Mouse (Mus musculus) hematopoietic stem cell, adult 5-6 weeks (primary cell): ENCODE results near the gene Cd6. TPM values are rescaled to one million over a fixed set of nuclear protein-coding genes. Genes with fewer than 3 reads are reported as not detected.
A peak's percentile ranks its signal among the peaks of the same experiment; 100 is the strongest.

ENCODE experiments used
- ATAC-seq, 2 experiments: fragments of 125-278 bp in 1 of 2; replicated peaks in 1 of 2; 2 replicates each; pipeline ENCODE4 v1.8.0; 2016 to 2017; ENCODE audit warnings: inconsistent platforms in 2 of 2, mild to moderate bottlenecking in 2 of 2, moderate number of reproducible peaks in 2 of 2, low read depth in 1 of 2, moderate TSS enrichment in 1 of 2; ENCODE audit not compliant: low FRiP score in 2 of 2, poor library complexity in 2 of 2, severe bottlenecking in 2 of 2, insufficient read depth in 1 of 2, low TSS enrichment in 1 of 2
- total RNA-seq: library from RNA; stranded (forward); fragments of 172-1452, 232-1000 nt; gene quantifications from 2 replicates; pipeline ENCODE4 v1.2.3, GENCODE M21; 2017

The Cd6 gene
- total RNA-seq, 1 experiment from 2014 or later = 1.6 TPM

DNA sequence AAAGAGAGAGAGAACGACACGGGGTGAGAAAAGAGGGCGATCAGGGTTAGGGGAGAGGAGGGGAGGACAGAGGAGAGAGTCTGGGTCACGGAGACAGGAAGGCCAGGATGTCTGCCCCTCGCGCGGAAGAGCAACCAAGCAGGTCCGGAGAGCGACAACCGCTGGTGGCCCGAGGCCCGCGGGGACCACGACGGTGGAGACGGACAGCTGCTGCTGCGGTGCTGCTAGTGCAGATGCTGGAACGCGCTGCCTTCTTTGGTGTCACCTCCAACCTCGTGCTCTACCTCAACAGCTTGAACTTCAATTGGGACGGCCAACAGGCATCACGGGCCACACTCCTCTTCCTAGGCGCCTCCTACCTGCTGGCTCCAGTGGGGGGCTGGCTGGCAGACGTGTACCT lies 13.1 kb upstream of the Cd6 start:
- 0 out of 4 replicates have a peak, but pooled peaks of 1 of the 2 experiments have one; percentile 12 for ATAC-seq

DNA sequence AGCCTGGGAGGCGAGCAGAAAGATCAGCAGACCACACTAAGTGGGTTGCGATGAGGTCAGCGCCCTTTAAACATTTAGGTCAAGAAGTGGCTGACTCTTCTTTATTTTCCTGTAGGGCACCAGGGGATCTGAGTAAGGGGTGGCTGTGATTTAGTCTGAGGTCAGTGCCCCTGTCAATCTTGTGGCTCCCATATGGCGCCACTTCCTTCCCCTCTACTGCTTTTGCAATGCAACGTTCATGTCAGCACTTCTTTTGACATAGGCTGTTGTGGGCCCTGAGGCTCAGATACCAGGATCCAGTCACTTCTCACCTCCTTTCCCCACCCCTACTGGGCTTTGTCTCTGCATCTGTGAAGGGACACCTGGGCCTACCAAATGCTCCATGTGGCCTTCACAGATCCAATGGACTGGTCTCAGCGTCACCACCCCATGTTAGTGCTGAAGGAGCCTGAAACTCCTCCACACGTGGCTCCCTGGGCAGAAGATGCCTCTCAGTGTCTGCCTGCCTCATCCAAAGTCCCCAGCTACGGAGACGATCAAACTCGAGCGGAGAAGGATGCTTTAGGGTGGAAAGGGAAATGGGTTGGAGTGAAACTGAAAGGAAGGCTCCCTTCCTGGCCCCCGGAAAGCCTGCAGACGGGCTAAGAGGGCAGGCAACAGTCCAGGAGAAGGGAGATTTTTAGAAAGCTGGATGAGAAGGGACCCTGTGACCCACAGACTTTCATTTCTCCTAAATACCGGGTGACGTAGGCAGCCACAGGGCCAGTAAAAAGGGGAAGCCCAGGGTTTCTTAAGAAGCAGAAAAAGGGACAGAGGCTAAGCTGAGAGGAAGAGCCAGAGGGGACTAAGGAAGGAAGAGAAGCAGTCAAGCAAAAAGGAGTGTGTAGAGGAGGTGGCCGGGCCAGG lies 12.1 kb upstream of the Cd6 start:
- ATAC-seq = peak; percentile 87

DNA sequence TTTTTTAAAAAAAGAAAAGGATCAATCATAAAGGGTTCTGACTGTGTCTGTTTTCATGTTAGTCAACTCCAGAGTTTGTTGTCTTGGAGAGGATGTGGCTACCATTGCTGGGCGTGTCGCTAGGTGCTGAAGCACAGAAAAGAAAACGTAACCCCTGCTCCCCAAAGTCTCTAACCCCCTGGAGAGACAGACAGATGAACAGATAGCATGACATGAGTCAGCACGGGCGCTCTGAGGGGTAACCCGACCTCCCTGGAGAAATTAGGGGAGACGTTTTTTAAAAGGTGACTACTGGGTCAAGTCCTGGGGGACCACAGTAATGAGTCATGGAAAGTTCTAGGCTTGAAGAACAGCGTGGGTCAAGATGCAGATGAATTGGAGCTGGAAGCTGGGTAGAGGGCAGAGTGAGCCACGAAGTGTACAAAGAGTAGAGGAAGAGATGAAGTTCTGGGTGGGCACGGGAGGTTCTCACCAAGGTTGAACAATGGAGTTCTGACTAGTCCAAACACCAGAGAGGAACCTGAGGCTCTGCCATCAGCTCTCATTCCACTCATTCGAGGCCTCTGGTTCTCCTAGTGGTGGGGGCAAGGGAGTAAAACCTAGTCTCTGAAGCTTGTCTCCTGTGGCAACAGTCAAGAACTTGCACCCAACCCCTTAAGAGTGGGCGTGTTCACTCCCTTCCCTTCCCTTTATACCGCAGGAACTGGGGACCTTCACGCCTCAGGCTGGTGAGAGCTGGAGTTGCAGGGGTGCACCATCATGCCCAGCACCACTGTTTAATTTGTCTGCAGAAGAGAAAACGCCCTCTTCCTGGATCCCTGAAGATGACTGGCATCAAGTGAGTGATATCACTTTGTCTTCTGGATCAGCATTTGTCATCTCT lies 9.4 kb upstream of the Cd6 start, which contains the start of gene Slc15a3:
Gene Slc15a3 (plus strand): TSS at position 718 of the 883 bp plus-strand sequence.
- no peak for ATAC-seq

DNA sequence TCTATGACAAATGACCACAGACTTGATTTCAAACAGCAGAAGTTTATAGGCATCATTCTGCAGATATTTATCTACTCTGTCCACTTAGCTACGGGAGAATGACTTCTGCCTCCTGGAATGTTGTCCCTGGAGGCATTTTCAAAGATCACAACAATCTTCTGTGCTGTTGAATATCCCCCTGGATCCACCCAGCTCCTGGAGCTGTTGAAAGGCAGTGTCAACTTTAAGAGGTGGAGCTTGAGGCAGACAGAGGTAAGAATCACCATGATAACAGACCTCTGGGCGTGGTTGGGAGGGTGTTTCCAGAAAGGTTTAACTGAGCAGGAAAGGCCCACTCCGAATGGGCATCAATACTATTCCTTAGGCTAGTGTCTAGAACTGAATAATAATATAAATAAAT lies 5.8 kb upstream of the Cd6 start:
- ATAC-seq = no peak

DNA sequence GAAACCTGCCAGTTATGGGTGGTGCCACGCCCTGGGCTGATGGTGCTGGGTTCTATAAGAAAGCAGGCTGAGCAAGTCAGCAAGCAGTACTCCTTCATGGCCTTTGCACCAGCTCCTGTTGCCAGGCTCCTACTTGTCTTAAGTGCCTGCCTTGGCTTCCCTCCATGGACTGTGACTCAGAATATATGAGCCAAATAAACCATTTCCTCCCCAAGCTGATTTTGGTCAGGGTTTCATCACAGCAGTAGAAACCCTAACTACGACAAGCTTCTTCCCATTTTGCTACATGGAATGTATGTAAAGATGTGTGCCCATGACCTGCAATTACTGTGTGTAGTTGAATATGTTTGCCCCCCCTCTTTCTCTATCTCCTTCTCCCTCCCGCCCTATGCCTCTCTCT lies 3.8 kb upstream of the Cd6 start:
- ATAC-seq = no peak

DNA sequence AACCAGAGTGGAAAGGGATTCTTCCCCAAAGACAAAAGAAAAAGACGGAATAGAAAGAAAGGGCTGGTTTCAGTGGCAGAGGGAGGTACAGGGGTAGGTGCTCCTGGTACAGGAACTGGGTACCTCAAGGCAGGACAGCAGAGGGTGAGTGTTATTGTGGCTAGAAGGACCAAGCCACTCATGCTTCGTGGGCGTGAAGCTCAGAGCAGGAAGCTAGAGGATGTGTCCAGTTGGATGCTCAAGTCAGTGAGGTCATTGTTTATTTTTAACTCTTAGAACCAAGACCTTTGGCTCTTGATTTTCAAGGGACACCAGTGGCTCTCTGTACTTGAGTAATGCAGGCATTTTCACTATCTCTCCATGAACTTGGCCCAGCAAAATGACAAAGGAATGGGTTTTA lies 2.2 kb upstream of the Cd6 start:
- ATAC-seq = no peak

DNA sequence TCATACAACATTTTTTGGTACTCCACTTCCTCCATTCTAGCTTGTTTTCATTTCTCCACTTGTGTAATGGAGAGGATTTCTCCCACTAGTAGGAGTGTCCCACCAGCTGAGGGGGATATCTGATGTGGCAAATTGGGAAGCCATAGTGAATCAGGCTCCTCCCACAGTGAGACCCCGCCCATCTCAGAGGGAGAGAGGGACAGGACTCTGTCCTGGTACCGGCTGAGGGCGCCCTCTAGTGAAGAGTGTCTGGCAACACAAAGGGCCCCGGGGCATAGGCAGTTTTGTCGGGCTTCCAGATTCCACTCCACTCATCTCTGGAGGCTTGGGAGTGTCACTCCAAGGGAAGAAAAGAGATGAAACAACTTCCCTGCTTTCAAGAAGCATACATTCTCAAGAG lies 1.6 kb upstream of the Cd6 start:
- ATAC-seq = peak; percentile 69 to 79

DNA sequence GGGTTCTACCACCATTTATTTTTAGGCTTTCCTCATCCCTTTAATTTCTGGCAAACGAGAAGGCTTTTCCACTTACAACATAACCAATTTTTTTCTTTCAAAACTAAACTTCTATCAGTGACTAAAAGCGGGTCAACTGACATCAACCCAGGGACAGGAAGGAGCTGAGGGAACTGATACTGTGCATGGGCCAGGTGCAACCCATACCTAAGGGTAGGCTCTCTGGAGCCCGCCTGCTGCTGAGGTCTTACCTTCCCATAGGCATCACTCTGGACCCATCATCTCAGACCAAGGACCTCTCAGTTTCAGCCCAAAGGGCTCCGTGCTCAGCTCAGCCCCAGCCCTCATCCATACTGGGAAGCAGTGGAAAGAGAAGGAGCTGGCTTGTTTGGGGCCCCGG lies 1.5 kb downstream of the Cd6 start:
- no peak for ATAC-seq

DNA sequence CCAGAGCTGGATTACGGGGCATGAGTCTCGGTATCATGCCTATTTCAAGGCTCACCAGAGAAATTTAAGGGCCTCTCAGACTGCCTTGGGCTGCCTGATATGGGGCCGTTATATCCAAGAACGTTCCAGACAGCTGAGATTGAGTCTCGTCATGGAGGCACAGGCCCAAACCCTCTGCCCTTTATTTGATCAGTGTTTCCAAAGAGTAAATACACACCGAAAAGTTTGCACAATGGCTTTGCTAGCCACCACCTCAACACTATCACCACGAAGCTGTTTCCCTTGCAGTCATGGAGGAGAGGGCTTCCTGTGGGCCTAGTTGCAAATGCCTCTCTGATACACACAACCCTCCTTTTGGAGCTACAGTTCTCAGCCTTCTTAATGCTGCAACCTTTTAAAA lies 5.8 kb downstream of the Cd6 start:
- ATAC-seq = no peak

DNA sequence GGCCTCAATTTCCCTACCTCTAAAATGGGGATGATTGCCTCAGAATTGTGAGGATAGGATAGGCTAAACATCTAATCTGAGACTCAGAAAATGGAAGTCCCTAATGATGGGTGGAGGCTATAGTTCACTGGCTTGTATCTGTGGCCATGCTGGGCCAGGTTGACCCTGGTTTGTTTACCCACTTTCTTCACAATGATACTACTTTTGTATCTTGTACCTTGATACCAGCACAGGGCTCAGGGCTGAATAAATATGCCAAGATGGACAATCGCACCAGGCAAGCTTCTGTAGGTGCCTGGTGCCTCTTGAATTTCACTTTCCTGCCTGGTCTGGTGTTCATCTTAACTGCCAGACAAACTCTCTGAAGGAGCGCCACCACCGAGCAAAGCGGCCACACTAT lies 7.3 kb downstream of the Cd6 start:
- no peak for ATAC-seq

DNA sequence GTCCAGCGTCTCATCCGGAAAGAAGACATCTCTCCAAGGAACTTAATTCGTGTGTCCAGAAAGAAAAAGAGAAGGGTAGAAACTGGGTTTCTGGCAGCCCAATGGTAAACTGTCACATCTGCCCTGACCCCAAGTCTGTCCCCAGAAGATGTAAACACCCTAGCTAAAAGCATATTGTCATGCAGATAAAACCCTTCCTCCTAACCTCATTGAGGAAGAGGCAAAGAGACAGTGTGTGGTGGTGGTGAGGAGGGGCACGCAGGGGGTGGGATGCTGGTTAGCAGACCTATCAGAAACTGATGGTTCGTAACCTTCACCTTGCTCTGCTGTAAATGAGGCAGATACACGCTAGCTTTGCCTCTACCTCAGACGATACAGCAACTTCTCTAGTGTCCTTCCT lies 8.5 kb downstream of the Cd6 start:
- no peak for ATAC-seq

DNA sequence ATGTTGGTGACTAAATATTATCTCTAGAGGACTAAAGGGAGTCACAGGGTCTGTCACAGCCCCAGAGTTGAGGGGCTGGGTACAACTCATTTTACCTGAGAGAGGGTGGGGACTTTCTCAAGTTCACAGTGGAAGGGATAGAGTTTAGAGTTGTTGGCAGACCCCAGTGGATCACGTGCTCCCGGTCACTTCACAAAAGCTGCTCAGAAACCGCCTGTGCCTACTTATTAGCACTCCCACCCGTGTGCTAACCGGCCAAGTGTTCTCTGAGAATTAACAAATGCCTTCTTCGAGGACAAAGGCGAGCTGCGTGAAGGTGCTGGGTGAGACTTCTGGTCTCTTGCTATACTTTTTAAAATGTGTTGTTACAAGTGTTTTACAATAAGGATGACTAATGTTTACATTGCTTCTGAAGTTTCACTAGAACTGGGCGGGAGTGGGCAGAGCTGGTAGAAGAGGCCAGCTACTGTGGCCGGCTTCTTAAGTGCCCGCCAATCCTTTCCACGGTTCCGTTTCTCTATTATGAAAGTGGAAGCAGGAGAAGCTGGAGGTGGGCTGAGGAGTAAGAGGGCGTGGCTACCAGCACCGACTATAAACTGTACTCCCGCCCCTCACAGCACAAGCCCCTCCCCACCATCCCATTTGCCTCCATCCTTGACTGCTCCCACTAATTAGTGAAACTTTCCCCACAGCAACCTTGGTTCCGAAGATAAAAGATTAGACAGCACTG lies 11.5 kb downstream of the Cd6 start:
- peak; percentile 84 to 87 for ATAC-seq

DNA sequence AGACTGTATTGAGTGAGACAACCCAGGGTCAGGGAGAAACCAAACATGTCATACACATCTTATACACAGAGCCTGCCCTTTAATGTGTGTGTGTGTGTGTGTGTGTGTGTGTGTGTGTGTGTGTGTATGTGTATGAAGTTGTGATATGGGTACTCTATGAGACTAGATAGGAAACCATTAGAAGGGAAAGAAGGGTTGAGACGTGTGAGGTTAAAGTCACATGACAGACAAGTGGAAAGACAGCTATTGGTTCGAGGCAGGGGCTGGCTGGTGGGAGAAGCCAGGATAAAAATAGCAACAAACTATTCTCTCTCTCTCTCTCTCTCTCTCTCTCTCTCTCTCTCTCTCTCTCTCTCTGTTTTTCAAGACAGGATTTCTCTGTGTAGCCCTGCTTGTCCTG lies 13.4 kb downstream of the Cd6 start:
- ATAC-seq = no peak

DNA sequence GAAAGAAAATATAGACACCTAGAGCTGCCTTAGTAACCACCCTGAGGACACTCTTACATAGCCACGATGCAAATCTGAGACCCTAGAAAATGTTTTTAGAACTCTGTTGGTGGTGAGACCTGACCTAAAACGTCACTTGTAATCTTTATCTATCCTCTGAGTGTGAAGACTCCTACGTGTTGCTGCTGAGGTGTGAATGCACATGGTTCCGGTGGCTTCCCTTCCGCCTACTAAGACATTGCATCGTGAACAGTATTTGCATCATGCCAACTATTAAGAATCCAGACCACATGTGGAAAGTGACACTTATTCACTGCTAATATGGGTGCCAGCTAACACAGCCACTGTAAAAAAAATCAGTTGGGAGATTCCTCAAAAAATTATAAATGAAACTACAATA lies 14.0 kb downstream of the Cd6 start:
- no peak for ATAC-seq

DNA sequence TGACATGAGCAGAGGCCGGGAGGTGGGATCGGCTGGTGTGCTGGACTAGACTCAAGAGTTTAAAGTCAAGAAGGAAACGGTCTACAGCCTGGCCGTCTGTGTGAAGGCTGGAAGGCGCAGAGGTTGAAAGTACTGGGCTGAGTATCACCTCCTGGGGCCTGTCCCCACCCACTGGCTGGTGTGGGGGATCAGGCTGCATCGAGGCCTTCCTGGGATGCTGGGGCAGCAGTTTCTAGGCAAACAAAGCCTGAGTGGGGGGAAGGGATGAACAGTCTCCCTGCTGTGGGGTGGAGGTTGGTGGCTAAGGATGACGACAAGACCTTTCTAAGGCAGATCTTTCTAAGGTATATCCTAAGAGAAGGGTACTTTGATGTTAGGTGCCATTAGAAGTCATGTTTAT lies 16.0 kb downstream of the Cd6 start:
- ATAC-seq = no peak

DNA sequence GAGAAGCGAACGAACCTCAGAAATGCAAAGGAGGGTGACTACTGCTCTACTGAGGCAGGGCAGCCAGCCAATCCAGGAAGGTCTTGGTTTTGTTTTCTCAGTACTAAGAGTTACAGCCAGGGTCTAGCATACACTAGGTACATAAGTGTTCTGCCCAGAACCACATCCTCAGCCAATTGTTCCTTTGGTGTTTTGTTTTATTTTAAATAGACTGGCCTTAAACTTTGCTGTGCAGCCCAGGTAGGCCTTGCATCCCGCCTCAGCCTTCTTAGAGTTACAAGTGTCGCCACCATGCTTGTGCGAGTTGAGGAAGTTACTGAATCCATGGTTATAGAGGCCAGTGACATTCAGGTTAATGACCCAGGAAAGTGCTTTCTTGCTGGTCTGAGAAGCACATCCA lies 16.8 kb downstream of the Cd6 start:
- no peak for ATAC-seq

DNA sequence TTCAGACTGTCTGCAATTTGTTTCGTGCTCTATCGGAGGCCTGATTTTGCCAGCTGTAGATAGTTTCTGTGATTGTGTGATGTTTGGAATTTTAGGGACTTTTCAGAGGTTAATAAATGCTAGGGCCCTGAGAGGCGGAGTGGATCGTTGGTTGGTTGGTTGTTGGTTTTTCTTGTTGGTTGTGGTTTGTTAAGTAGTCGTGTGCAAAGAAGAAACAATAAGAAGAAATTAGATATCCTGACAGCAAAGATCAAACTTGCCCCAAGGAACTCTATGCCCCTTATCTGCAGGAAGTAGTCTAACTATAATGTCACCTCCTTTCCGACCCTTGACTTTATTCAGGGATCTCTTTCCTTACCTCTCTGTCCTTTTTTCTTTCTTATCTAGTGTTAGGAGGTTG lies 18.4 kb downstream of the Cd6 start:
- ATAC-seq = no peak

DNA sequence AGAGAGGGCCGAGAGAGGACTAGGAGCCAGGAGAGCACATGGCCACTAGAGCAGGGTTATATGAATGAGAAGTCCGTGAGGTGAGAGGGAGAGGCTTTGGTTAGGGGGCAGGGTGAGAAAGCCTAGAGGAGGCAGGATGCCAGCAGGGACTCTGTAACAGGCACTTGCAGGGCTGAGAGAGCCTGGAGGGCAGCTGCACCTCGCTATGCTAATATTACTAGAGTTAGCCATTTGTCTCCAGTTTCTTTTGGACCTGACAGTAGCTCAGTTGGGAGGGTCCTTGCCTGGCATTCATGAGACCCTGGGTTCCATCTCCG lies 19.7 kb downstream of the Cd6 start:
- ATAC-seq = no peak
